Mouse (Mus musculus): Measurements from ENCODE around the gene Chrnb2.

DNA sequence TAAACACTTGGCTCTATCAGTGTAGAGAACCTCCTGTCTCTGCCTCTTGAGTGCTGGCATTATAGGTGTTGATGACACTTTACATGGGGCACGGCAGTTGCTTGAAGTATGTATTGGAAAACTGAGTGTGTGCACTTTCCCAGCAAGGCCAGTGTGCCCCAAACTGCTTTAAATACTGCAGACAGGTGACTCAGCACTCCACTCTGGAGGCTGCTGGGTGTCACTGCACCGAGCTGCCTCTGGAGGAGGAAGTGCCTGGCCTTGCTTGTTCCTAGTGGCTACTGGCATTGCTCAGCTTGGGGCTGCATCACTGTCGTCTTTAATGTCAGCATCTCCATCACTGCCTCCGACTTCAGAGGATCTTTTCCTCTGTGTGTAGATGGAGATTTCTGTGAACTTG, 37.4 kb downstream of the Chrnb2 start:
- TF ChIP-seq CTCF (IDR thresholded peaks at IDR 0.05; ENCODE audit: low read depth) (peak; percentile 69), EP300 (IDR thresholded peaks at IDR 0.05; ENCODE audit: low read depth) (no peak)
